Mouse (Mus musculus): Measurements from ENCODE around the gene Tcam1. TPM values are rescaled to one million over a fixed set of nuclear protein-coding genes. Genes with fewer than 3 reads are reported as not detected.
"Not testable (repeated sequence)": the region's sequence is repeated elsewhere in the genome, so short reads cannot be mapped to it uniquely, and the experiment has no call there.

Gene Tcam1
- 0.18 and 0.40 TPM in 2 replicates for polyA plus RNA-seq (2016; fragmentation: Nextera tagmentation; extraction: Ambion mirVana)

- Histone ChIP-seq H3K27ac (no peak within 1 kb of the TSS; the same call in 1 of the 2 replicates), H3K4me3 (peak within 1 kb of the TSS; percentile 38), H3K27me3 (ENCODE audit: insufficient read depth, poor library complexity, severe bottlenecking) (no peaks in the 10 kb centered on the region), H3K36me3 (no peaks in the 10 kb centered on the region), H3K4me1 (peaks cover 21% of the 10 kb centered on the region), H3K9me3 (no peaks in the 10 kb centered on the region)
- peak; percentile 96 for DNase-seq (ENCODE audit: low spot score)
- WGBS = 9% methylated on average over 25 of the region's 25 CpGs
Measured at GRCm38 (mm10) chr11:106276454-106276853, at the start of gene Tcam1. Gene Tcam1 (plus strand): TSS chr11:106276672.

DNA sequence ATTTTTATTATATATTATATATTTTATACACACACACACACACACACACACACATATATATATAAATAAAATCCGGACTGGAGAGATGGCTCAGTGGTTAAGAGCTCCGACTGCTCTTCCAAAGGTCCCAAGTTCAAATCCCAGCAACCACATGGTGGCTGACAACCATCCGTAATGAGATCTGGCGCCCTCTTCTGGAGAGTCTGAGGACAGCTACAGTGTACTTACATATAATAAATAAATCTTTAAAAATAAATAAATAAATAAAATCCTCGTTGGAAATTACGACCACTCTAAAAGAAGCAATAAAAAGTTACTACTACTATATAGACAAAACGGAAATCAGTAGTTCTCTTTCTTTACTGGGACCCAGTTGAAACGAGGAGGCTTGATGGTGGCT, 42.5 kb upstream of the Tcam1 start:
- not testable (repeated sequence) for DNase-seq (ENCODE audit: low spot score); H3K9me3 ChIP-seq; H3K4me3 ChIP-seq; H3K4me1 ChIP-seq; H3K27ac ChIP-seq; H3K27me3 ChIP-seq (ENCODE audit: insufficient read depth, poor library complexity, severe bottlenecking)
- H3K36me3 ChIP-seq = peaks cover 95% of the 10 kb centered on the region
- 84% methylated on average over 8 of the region's 8 CpGs for WGBS

DNA sequence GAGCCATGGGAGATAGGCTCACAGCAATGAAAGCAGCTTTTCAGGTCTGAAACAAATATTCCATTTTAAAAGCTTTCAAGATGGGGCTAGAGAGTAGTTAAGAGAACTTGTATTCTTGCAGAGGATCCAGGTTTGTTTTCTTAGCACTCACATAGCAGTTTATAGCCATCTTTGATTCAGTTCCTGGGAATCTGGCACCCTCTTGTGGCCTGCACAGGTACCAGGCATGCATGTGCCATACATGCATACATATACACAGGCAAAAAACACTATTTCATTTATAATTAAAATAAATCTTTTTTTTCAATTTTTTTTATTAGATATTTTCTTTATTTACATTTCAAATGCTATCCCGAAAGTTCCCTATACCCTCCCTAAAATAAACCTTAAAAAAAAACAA, 29.6 kb upstream of the Tcam1 start:
- WGBS = 93% methylated on average over 1 of the region's 1 CpGs
- Histone ChIP-seq H3K27ac (no peak overlapping the region), H3K9me3 (peaks cover 6% of the 10 kb centered on the region; the same call in 1 of the 2 replicates), H3K4me3 (no peak overlapping the region), H3K4me1 (no peaks in the 10 kb centered on the region), H3K36me3 (peaks cover 100% of the 10 kb centered on the region), H3K27me3 (ENCODE audit: insufficient read depth, poor library complexity, severe bottlenecking) (no peaks in the 10 kb centered on the region)
- DNase-seq (ENCODE audit: low spot score) = no peak

DNA sequence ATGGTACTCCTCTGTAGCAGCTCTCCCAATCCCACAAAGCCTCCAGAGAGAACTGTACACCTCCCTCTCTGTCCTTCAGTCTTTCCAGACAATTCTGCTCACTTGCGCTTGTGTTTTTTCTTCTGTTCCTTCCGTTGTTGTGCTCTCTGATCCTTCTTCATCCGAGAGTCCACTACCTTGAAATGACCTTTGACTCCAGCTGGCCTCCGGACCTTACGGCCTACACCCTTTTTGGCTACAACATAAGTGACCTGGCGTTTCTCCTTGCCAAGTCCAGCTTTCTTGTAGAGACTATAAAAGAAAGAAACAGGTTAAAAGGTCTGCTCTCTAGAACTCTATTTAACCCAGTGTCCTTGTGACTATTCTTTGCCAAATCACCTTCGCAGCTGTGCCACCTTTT, 27.1 kb upstream of the Tcam1 start:
- H3K36me3 ChIP-seq = peaks cover 100% of the 10 kb centered on the region
- H3K27ac ChIP-seq = no peak overlapping the region
- H3K27me3 ChIP-seq (ENCODE audit: insufficient read depth, poor library complexity, severe bottlenecking) = no peaks in the 10 kb centered on the region
- no peak for DNase-seq (ENCODE audit: low spot score)
- no peak overlapping the region for H3K4me3 ChIP-seq
- WGBS = 87% methylated on average over 7 of the region's 7 CpGs
- H3K4me1 ChIP-seq = 0 out of 2 replicates have a peak, but pooled peaks cover under 1% of the 10 kb centered on the region
- peaks cover 6% of the 10 kb centered on the region; the same call in 1 of the 2 replicates for H3K9me3 ChIP-seq

GRCm38 (mm10) chr11:106254767-106255166, 21.7 kb upstream of the Tcam1 start:
- no peak for DNase-seq (ENCODE audit: low spot score)
- WGBS = 14% methylated on average over 2 of the region's 2 CpGs
- H3K27ac ChIP-seq = peak overlapping the region; percentile 95

DNA sequence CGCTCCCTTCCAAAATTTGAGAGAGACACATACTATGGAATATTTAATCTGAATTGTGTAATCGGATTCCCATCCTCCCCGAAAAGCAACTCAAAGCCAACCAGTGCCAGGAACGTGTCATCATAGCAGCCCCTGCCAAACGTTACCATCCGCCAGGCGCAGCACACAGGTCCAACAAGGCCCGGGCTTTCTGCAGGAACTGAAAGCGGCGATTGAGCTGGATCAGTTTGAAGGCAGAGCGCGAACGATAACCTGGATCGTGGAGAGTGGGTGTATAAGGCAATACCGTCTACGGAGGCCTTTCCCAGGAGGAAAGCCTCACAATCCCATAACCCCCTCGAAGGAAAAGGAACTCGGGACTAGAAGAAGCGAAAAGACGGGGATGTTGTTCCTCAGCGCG, 21.3 kb upstream of the Tcam1 start:
- peaks cover 70% of the 10 kb centered on the region for H3K36me3 ChIP-seq
- no peaks in the 10 kb centered on the region for H3K27me3 ChIP-seq (ENCODE audit: insufficient read depth, poor library complexity, severe bottlenecking)
- DNase-seq (ENCODE audit: low spot score) = peak; percentile 77
- H3K4me1 ChIP-seq = peaks cover 19% of the 10 kb centered on the region
- no peaks in the 10 kb centered on the region for H3K9me3 ChIP-seq
- H3K27ac ChIP-seq = peak overlapping the region; percentile 95
- WGBS = 4% methylated on average over 22 of the region's 22 CpGs
- peak overlapping the region; percentile 83 for H3K4me3 ChIP-seq

More at GRCm38 (mm10) chr11:106254767-106255166, 21.7 kb upstream of the Tcam1 start:
- peaks cover 19% of the 10 kb centered on the region for H3K4me1 ChIP-seq
- H3K36me3 ChIP-seq = peaks cover 73% of the 10 kb centered on the region
- no peaks in the 10 kb centered on the region for H3K27me3 ChIP-seq (ENCODE audit: insufficient read depth, poor library complexity, severe bottlenecking)
- H3K4me3 ChIP-seq = peak overlapping the region; percentile 83
- no peaks in the 10 kb centered on the region for H3K9me3 ChIP-seq

DNA sequence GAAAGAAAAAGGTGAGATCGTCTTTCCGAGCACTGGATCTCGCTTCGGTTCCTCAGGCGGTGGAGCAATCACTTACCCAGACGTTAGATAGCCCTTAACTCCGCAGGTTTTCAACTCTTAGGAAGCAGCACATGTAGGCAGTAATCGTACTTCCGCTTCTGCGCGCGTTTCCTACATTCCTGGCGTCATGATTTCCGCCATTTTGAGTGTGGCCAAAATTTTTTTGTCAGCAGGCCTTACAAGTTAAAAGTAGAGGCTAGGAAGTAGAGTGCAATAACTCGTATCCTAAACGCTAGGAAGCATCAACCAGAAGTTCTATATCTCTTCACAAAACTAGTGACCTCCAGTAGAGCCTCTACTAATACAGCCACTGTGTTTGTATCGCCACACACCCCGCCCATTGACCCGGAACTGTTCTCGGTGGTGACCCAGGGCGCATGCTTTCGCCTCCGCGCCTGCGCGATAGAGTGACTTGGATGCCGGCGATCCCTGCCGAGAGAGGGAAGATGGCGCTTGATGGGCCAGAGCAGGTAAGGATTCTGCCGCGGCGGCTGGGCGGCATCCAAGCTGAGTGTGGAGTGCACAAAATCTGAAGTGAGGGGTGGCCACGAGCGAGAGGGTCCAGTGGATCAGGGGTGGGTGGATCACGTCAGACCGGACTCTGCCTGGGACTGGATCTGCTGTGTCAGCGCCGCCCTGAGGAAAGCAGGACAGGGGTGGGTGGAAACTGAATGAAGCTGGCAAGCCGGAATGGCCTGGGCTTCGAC, 20.6 kb upstream of the Tcam1 start, which contains the start of the genes Ftsj3 and Psmc5:
Gene Ftsj3 (minus strand): TSS at position 395 of the 767 bp plus-strand sequence.
Gene Psmc5 (plus strand): TSS at position 470 of the 767 bp plus-strand sequence.
- Histone ChIP-seq H3K27ac (peak within 1 kb of the TSS; percentile 95), H3K4me1 (peaks cover 19% of the 10 kb centered on the region), H3K4me3 (peak within 1 kb of the TSS; percentile 83), H3K27me3 (ENCODE audit: insufficient read depth, poor library complexity, severe bottlenecking) (no peaks in the 10 kb centered on the region), H3K36me3 (peaks cover 68% of the 10 kb centered on the region), H3K9me3 (no peaks in the 10 kb centered on the region)
- under 1% methylated on average over 42 of the region's 42 CpGs for WGBS
- peak; percentile 98 for DNase-seq (ENCODE audit: low spot score)

DNA sequence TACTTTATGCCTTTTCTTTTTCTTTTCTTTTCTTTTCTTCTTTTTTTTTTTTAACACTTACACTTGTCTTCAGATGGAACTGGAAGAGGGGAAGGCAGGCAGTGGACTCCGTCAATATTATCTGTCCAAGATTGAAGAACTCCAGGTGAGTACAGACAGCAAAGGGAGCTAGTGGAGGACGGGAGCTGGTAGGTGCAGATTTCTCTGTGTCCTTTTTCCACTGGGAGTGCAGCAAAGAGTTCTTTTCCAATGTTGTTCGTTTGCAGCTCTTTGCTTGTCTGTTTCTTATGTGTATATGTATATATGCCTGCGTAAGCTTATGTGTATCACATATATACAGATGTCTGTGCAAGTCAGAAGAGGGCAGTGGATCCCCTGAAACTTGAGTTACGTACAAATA, 19.7 kb upstream of the Tcam1 start:
- no peak for DNase-seq (ENCODE audit: low spot score)
- Histone ChIP-seq H3K27ac (peak overlapping the region; percentile 95), H3K9me3 (no peaks in the 10 kb centered on the region), H3K4me1 (peaks cover 19% of the 10 kb centered on the region), H3K36me3 (peaks cover 68% of the 10 kb centered on the region), H3K4me3 (peak overlapping the region; percentile 83), H3K27me3 (ENCODE audit: insufficient read depth, poor library complexity, severe bottlenecking) (no peaks in the 10 kb centered on the region)
- 59% methylated on average over 5 of the region's 5 CpGs for WGBS

- Histone ChIP-seq H3K36me3 (peaks cover 83% of the 10 kb centered on the region), H3K27me3 (ENCODE audit: insufficient read depth, poor library complexity, severe bottlenecking) (no peaks in the 10 kb centered on the region), H3K27ac (no peak overlapping the region), H3K4me1 (peaks cover 10% of the 10 kb centered on the region; the same call in 1 of the 2 replicates), H3K4me3 (no peak overlapping the region), H3K9me3 (no peaks in the 10 kb centered on the region)
- WGBS = 75% methylated on average over 14 of the region's 14 CpGs
- DNase-seq (ENCODE audit: low spot score) = no peak
Measured at GRCm38 (mm10) chr11:106260826-106261450, 15.5 kb upstream of the Tcam1 start.

DNA sequence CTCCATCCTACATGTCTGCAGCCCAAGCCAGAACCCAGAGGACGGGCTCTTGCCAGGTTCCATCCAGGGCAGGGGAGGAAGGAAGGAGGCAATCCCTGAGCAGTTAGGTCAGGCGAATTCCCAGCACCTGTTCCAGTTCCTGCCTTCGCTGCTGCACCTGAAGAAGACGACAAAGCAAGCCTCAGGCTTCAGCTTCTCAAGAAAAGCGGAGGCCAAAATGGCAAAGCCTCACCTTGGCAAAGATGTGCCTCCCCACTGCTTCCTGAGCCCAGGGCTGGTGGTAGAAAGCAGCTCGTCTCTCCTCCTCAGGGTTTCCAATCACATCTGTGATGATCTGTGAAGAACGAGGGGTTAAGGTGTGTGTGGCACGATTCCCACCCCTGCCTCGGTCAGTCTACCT, 12.5 kb upstream of the Tcam1 start:
- no peak overlapping the region for H3K4me3 ChIP-seq
- H3K27me3 ChIP-seq (ENCODE audit: insufficient read depth, poor library complexity, severe bottlenecking) = no peaks in the 10 kb centered on the region
- H3K27ac ChIP-seq = no peak overlapping the region
- peaks cover 89% of the 10 kb centered on the region for H3K36me3 ChIP-seq
- H3K9me3 ChIP-seq = no peaks in the 10 kb centered on the region
- DNase-seq (ENCODE audit: low spot score) = no peak
- 88% methylated on average over 9 of the region's 9 CpGs for WGBS
- H3K4me1 ChIP-seq = peaks cover 19% of the 10 kb centered on the region

DNA sequence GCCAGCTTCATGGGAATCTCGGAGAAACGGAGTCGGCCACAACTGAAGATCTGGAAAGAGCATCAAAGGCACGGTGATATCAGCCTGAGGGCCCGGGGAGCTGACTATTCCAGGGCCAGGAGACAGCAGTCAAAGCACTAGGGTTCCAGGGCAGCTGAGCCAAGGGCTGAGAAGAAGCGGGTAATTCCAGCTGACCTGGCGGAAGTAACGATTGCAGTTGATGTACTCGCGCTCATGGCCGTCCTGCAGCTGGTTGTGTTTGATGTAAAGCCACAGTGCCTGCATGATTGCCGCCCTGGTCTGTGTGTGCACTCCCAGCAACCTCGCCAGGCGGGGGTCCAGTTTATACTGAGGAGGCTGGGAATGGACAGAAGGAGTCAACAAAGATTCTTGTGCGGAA, 11.5 kb upstream of the Tcam1 start:
- Histone ChIP-seq H3K36me3 (peaks cover 81% of the 10 kb centered on the region), H3K4me3 (no peak overlapping the region), H3K9me3 (no peaks in the 10 kb centered on the region), H3K4me1 (peaks cover 25% of the 10 kb centered on the region), H3K27me3 (ENCODE audit: insufficient read depth, poor library complexity, severe bottlenecking) (no peaks in the 10 kb centered on the region), H3K27ac (no peak overlapping the region)
- 91% methylated on average over 15 of the region's 15 CpGs for WGBS
- DNase-seq (ENCODE audit: low spot score) = no peak

- Histone ChIP-seq H3K9me3 (no peaks in the 10 kb centered on the region), H3K4me3 (no peak overlapping the region), H3K27ac (no peak overlapping the region), H3K27me3 (ENCODE audit: insufficient read depth, poor library complexity, severe bottlenecking) (no peaks in the 10 kb centered on the region), H3K36me3 (peaks cover 79% of the 10 kb centered on the region), H3K4me1 (peaks cover 30% of the 10 kb centered on the region)
- 93% methylated on average over 4 of the region's 4 CpGs for WGBS
- DNase-seq (ENCODE audit: low spot score) = no peak
Measured at GRCm38 (mm10) chr11:106265570-106265969, 10.9 kb upstream of the Tcam1 start.

GRCm38 (mm10) chr11:106266431-106266830, 10.0 kb upstream of the Tcam1 start:
- WGBS = 90% methylated on average over 10 of the region's 10 CpGs
- H3K4me3 ChIP-seq = no peak overlapping the region
- H3K9me3 ChIP-seq = no peaks in the 10 kb centered on the region
- H3K4me1 ChIP-seq = peaks cover 38% of the 10 kb centered on the region
- no peaks in the 10 kb centered on the region for H3K27me3 ChIP-seq (ENCODE audit: insufficient read depth, poor library complexity, severe bottlenecking)
- DNase-seq (ENCODE audit: low spot score) = no peak
- H3K36me3 ChIP-seq = peaks cover 70% of the 10 kb centered on the region
- H3K27ac ChIP-seq = no peak overlapping the region
